ENCODE assay signal across 14 mouse cellular contexts in the genomic region with DNA sequence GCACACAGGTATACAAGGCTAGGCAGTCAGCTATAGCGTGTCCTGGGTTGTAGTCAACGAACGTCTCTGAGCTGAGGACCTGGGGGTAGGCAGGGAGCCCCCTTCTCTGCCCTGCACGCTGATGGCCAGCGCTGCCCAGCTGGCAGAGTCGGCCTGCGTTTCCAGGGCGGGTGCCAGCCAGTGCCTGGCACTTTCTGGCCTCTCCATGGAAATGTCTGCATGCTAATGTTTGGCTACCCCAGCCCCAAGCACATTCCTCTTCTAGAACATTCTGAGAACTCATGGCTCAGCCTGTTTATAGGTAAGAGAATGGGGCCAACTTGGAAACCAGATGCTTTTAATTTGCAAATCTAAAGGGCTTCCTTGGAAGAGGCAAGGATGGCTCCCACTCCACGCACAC.
DNase-seq lines count a peak whose midpoint lies in the region; ATAC-seq and TF ChIP-seq lines count a peak whose summit lies in the region.
"Had no signal": no experiment of that assay in that cellular context is flagged by ENCODE, and none has a peak within 500 bp of the region (broad histone marks: within the 10 kb centered on the region; RNA-seq: fewer than 3 reads in every experiment).

No protein-coding gene starts in this region.

- no peak overlapping the region for H3K27ac ChIP-seq in kidney, embryonic 16.5 days (ENCODE audit: low read length)
- H3K27ac ChIP-seq in heart, postnatal 0 days (ENCODE audit: low read depth), result 0 out of 2 replicates have a peak overlapping the region, but pooled peaks have one; percentile 23
- H3K27ac ChIP-seq: midbrain, embryonic 10.5 days had no signal

- TF ChIP-seq EP300 in heart, postnatal 0 days (IDR thresholded peaks at IDR 0.05; ENCODE audit: low read depth), result no peak

- H3K27me3 ChIP-seq in kidney, embryonic 16.5 days (ENCODE audit: insufficient read depth, low read length), result peaks cover 59% of the 10 kb centered on the region
- H3K27me3 ChIP-seq in heart, postnatal 0 days (ENCODE audit: control insufficient read depth, insufficient read depth, low read length), result 0 out of 2 replicates have a peak, but pooled peaks cover 3% of the 10 kb centered on the region

- intact Hi-C loops in left cerebral cortex, postnatal 36 days (cut with DNase I), result loop anchor here (10.0 kb wide), 1 partner anchor 184 kb away; a partner anchor contains a TSS

- WGBS in kidney, embryonic 16.5 days, result 91% methylated on average over 8 of the region's 9 CpGs
- 84% methylated on average over 9 of the region's 9 CpGs for WGBS in heart, postnatal 0 days

- no peak for TF ChIP-seq CTCF in heart, postnatal 0 days (IDR thresholded peaks at IDR 0.05; ENCODE audit: low read depth)

- H3K9ac ChIP-seq in kidney, embryonic 16.5 days (replicated peaks; ENCODE audit: low read length), result no peak overlapping the region
- H3K9ac ChIP-seq in heart, postnatal 0 days (replicated peaks; ENCODE audit: low read depth, low read length), result no peak overlapping the region
- H3K9ac ChIP-seq: heart, embryonic 15.5 days had no signal

- no peak for ATAC-seq in kidney, embryonic 16.5 days (ENCODE audit: low FRiP score, low TSS enrichment)
- ATAC-seq in heart, postnatal 0 days (ENCODE audit: insufficient read depth, low read depth), result no peak
- ATAC-seq: intestine, postnatal 0 days had no signal

- no peaks in the 10 kb centered on the region for H3K36me3 ChIP-seq in kidney, embryonic 16.5 days (ENCODE audit: insufficient read depth, low read length)
- no peaks in the 10 kb centered on the region for H3K36me3 ChIP-seq in heart, postnatal 0 days (replicated peaks; ENCODE audit: control insufficient read depth, insufficient read depth, low read length)
- H3K36me3 ChIP-seq: G1E; heart, embryonic 15.5 days; midbrain, embryonic 10.5 days had no signal

- DNase-seq in cerebellum, postnatal 14 days, result peak; percentile 26 to 29
- DNase-seq in cerebellum, postnatal 4 days (ENCODE audit: low spot score in 2 of 2), result no peak
- DNase-seq in kidney, adult 18-20 months, result peak; percentile 59
- DNase-seq in heart, postnatal 0 days (ENCODE audit: low spot score), result no peak
- DNase-seq in kidney, postnatal 25 days, result peak; percentile 32 to 82
- DNase-seq in ovary, postnatal 10 days (ENCODE audit: low spot score), result no peak
- DNase-seq in left cerebral cortex, postnatal 36 days (ENCODE audit: low spot score in 2 of 2), result no peak
- DNase-seq: B cell, adult 2 months; cerebellum, adult 9-10 months had no signal

- no peaks in the 10 kb centered on the region for H3K9me3 ChIP-seq in kidney, embryonic 16.5 days (ENCODE audit: low read length)
- no peaks in the 10 kb centered on the region for H3K9me3 ChIP-seq in heart, postnatal 0 days (replicated peaks; ENCODE audit: control insufficient read depth, low read length)
- H3K9me3 ChIP-seq: heart, embryonic 15.5 days; midbrain, embryonic 10.5 days had no signal

- no peak overlapping the region for H3K4me2 ChIP-seq in kidney, embryonic 16.5 days (replicated peaks; ENCODE audit: low read depth, low read length)
- H3K4me2 ChIP-seq in heart, postnatal 0 days (ENCODE audit: low read depth, low read length), result no peak overlapping the region
- H3K4me2 ChIP-seq: heart, embryonic 15.5 days had no signal

- peaks cover 16% of the 10 kb centered on the region for H3K4me1 ChIP-seq in kidney, embryonic 16.5 days (ENCODE audit: insufficient read depth, low read length)
- H3K4me1 ChIP-seq in heart, postnatal 0 days (ENCODE audit: control insufficient read depth, insufficient read depth), result peaks cover 14% of the 10 kb centered on the region; the same call in 1 of the 2 replicates

- no peak overlapping the region for H3K4me3 ChIP-seq in kidney, embryonic 16.5 days (ENCODE audit: low read length)
- H3K4me3 ChIP-seq in heart, postnatal 0 days (ENCODE audit: low read depth, low read length), result no peak overlapping the region
- H3K4me3 ChIP-seq: heart, embryonic 15.5 days; midbrain, embryonic 10.5 days had no signal

Comparison
In these comparisons a context has a peak if more than half of its experiments do, and no peak if none do; other contexts are left out.
1. DNase-seq: peak in cerebellum, postnatal 14 days (2 of 2), kidney, adult 18-20 months (single experiment) and kidney, postnatal 25 days (2 of 2); none in cerebellum, postnatal 4 days (0 of 2), heart, postnatal 0 days (single experiment), ovary, postnatal 10 days (single experiment) and left cerebral cortex, postnatal 36 days (0 of 2).